Mouse (Mus musculus) adrenal gland, adult (tissue): Measurements from ENCODE around the gene Olfr1193.
"Not testable (repeated sequence)": the region's sequence is repeated elsewhere in the genome, so short reads cannot be mapped to it uniquely, and the experiment has no call there.

Experiments
- DNase-seq, 2 experiments: peaks; one replicate each; pipeline ENCODE4 v3.0.0; 2022 to 2023; ENCODE audit warnings: low spot score in 1 of 2; ENCODE audit not compliant: inconsistent age in 2 of 2

Olfr1193 gene

DNA sequence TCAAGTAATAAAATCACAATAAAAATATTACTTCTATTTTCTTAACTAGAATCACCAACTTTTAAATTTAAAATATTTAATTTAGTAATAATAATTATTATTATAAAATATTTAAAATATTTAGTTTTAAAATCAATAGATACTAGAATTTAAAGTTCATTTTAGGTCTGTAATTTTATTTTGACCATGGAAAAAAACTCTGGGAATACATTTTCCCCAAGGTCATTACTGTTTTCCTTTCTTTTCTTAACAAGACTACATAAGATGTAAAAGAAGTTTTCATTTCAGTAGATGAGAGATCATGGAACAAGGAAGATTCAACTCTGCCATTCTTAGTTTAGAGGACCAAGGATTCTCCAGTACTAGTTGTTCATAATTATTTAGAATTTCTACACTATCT, at the start of gene Olfr1193:
TSS of gene Olfr1193 (plus strand) at position 301 of the 400 bp plus-strand sequence.
- DNase-seq, result not testable (repeated sequence)

DNA sequence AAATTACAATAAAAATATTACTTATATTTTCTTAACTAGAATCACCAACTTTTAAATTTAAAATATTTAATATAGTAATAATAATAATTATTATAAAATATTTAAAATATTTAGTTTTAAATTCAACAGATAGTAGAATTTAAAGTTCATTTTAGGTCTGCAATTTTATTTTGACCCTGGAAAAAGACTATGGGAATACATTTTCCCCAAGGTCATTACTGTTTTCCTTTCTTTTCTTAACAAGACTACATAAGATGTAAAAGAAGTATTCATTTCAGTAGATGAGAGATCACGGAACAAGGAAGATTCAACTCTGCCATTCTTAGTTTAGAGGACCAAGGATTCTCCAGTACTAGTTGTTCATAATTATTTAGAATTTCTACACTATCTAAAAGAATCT, 35.2 kb upstream of the Olfr1193 start, which contains the start of gene Olfr1191-ps1:
TSS of gene Olfr1191-ps1 (plus strand) at position 301 of the 400 bp plus-strand sequence.
- DNase-seq, result not testable (repeated sequence)

DNA sequence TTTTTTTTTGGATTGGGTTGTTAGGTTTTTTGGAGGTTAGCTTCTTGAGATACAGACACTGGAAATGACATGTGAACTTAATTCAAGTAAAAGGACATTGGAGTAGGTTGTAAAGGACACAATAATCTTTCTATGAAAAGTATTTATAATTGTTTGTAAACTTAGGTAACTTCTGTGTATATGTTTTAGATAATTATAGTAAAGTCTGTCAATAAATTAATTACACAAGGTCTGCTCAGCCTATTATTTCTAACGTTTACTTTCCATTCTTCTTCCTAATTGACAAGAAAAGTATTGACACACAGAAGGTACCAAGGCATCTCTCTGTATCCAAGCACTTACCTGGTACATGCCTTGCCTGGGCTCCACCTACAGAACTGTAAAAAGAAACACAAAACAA, 27.2 kb upstream of the Olfr1193 start, which contains the start of gene Olfr1192-ps1:
TSS of gene Olfr1192-ps1 (plus strand) at position 301 of the 400 bp plus-strand sequence.
- DNase-seq, result no peak

DNA sequence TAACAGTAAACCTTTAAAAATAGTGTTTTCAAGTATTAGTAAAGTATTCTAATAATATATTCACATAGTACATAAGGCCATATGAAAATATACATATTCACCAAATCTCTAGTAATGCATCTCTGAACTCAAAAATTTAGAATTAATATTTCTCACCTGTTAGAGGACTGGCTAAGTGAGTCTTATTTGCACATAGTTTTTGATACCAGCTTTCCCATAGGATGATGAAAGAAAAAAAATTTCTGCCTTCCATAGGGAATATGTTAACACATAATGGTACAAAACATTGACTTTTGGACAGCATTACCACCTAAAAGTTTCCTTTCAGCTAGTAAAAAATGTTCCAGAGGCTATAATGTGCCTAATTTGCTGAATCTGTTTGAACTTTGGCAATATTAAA, 13.7 kb downstream of the Olfr1193 start, which contains the start of gene Olfr1195:
TSS of gene Olfr1195 (minus strand) at position 101 of the 400 bp plus-strand sequence.
- no peak for DNase-seq

DNA sequence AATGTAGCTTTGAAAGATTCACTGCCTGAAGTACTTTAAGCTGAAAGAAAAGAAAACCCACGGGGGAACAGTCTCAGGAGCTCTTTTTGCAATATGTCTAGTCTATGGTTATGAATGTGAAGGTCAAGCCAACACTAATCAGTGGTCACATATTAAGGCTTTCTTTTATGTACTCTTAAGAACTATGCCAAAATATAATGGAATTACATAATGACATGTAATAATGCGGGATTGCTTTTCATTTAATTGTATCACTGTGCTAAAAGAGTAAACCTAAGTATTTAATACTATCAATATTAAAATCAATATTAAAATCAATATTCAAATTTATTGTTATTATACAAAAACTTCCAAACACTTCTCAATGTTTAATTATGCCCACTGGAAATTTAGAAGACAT, 29.1 kb downstream of the Olfr1193 start, which contains the start of gene Olfr1196:
TSS of gene Olfr1196 (minus strand) at position 101 of the 400 bp plus-strand sequence.
- no peak for DNase-seq
